Mouse (Mus musculus) thymus, postnatal 36 days (tissue): ENCODE results near the gene Zranb2.

Source experiments
- DNase-seq, 2 experiments: peaks; one replicate each; pipeline ENCODE4 v3.0.0; 2022; ENCODE audit warnings: mixed read lengths in 2 of 2

The Zranb2 gene

DNA sequence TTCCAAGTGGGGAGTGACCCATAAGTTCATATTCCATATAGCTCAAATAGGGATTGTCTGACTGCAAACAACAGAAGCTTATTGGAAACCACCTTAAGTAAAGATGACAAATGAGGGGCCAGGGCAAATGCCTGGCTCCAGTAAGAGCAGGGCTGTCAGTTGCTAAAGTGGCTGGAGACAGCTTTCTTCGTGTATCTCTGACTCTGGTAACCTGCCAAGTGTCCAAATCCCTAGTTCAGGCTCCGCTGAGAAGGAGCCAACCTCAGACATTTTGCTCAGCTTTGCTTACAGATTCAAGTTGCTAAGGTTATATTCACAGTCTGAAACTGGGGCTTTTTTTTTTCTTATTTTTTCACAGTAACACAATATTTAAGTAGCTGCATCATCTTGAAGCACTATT is 45.4 kb downstream of the Zranb2 start:
- DNase-seq: no peak

GRCm38 (mm10) chr3:157580299-157580698 is 46.3 kb downstream of the Zranb2 start:
- DNase-seq: no peak

GRCm38 (mm10) chr3:157581755-157582154 is 47.8 kb downstream of the Zranb2 start:
- DNase-seq: peak in 1 of 2 experiments; percentile 16

GRCm38 (mm10) chr3:157582626-157583405 is 48.9 kb downstream of the Zranb2 start:
- DNase-seq: no peak

GRCm38 (mm10) chr3:157597837-157598379 is 63.9 kb downstream of the Zranb2 start:
- DNase-seq: no peak
